Mouse (Mus musculus) testis, adult 10 weeks (tissue): Measurements from ENCODE around the gene Cyp4a32. TPM values are rescaled to one million over a fixed set of nuclear protein-coding genes. Genes with fewer than 3 reads are reported as not detected.

Experiments used
- polyA plus RNA-seq: library from polyadenylated mRNA; stranded (reverse); fragments of 350-450 nt; fragmentation: Illumina TruSeq; extraction: RNeasy Lipid Tissue Mini Kit (QIAGEN cat#74804); gene quantifications from one replicate; pipeline ENCODE4 v1.2.3, GENCODE M21; 2014; ENCODE audit warnings: low read depth, low replicate concordance

The Cyp4a32 gene
- polyA plus RNA-seq: not detected

DNA sequence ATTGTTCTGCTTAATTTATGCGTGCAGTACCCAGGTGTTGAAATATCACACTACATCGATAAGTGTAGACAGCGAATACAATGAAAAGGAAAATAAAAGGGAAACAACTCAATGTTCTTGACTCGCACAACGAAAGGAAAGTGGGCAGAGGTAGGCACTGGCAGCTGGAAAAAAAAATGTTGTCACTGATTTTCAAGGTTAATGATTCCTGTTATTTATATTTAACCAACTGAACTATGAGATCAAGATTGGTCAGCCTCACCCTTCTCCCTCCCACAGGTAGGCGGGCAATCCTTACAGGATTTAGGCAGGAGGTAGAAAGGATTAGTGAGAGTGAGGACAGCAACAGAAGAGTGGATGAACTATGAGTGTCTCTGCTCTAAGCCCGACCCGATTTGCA, at the start of gene Cyp4a32:
Cyp4a32 (plus strand) TSS at position 359 of the 400 bp plus-strand sequence.

GRCm38 (mm10) chr4:115563401-115563800, 37.4 kb upstream of the Cyp4a32 start, which contains the start of gene Cyp4a31:
Gene Cyp4a31 (plus strand): TSS chr4:115563649.

DNA sequence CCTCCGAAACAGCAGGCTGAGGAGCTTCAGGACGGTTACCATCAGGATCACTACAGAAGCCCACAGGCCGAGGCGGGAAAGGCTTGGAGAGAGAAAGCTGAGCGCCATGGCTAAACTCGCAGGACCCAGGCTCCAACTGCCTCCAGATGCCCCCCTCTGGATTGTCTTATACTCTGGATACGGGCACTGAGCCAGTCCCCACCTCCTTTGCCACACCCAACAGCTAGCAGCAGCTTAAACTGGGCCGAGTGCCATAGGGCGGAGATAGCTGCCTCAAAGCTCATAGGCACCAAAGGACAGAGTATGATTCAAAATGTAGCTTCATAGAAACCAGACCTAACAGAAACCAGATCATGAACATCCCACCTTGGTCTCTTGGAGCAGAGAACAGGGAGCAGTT, 46.8 kb downstream of the Cyp4a32 start, which contains the start of gene Cyp4b1:
Cyp4b1 (minus strand) TSS at position 144 of the 400 bp plus-strand sequence.

Other genes starting within 250 kb of the Cyp4a32 start
- not detected for gene Cyp4a12b, start 189.3 kb upstream of the Cyp4a32 start, polyA plus RNA-seq
- not detected for gene Cyp4a30b, start 148.4 kb upstream of the Cyp4a32 start, polyA plus RNA-seq
- 0.21 TPM for gene Cyp4a14, start 104.8 kb upstream of the Cyp4a32 start, polyA plus RNA-seq
- gene Cyp4a10, start 82.7 kb upstream of the Cyp4a32 start, polyA plus RNA-seq: 0.20 TPM
- gene Cyp4a31, start 37.3 kb upstream of the Cyp4a32 start, polyA plus RNA-seq: 0.17 TPM
- gene Cyp4b1, start 46.8 kb downstream of the Cyp4a32 start, polyA plus RNA-seq: not detected
- 53.7 TPM for gene Efcab14, start 136.8 kb downstream of the Cyp4a32 start, polyA plus RNA-seq
- 48.8 TPM for gene Tex38, start 180.0 kb downstream of the Cyp4a32 start, polyA plus RNA-seq
- gene Atpaf1, start 183.8 kb downstream of the Cyp4a32 start, polyA plus RNA-seq: 52.3 TPM
- 8.1 TPM for gene Mob3c, start 227.1 kb downstream of the Cyp4a32 start, polyA plus RNA-seq
- 10.2 TPM for gene Mknk1, start 238.2 kb downstream of the Cyp4a32 start, polyA plus RNA-seq